Mouse (Mus musculus): ENCODE results near the gene Rassf1. TPM values are rescaled to one million over a fixed set of nuclear protein-coding genes. Genes with fewer than 3 reads are reported as not detected.
"Not testable (repeated sequence)": the region's sequence is repeated elsewhere in the genome, so short reads cannot be mapped to it uniquely, and the experiment has no call there.

The Rassf1 gene
- polyA plus RNA-seq, 1 experiment from 2014 or later, result 59.8 TPM

GRCm38 (mm10) chr9:107563029-107563581 lies 11.8 kb downstream of the Rassf1 start, which contains the start of gene Tusc2:
Tusc2 (plus strand) TSS chr9:107563255.
- Histone ChIP-seq H3K36me3 (peaks cover 68% of the 10 kb centered on the region), H3K27ac (peak within 1 kb of the TSS; percentile 56; the same call in 1 of the 2 replicates), H3K9me3 (no peaks in the 10 kb centered on the region), H3K9ac (replicated peaks) (peak within 1 kb of the TSS; percentile 80), H3K4me2 (peak within 1 kb of the TSS; percentile 84), H3K27me3 (no peaks in the 10 kb centered on the region), H3K4me3 (replicated peaks) (peak within 1 kb of the TSS; percentile 91), H3K4me1 (replicated peaks) (peaks cover 35% of the 10 kb centered on the region)
- WGBS, result under 1% methylated on average over 46 of the region's 46 CpGs
- peak; percentile 94 for ATAC-seq (ENCODE audit: insufficient number of reproducible peaks, insufficient read depth, low FRiP score, low TSS enrichment, low read depth)

GRCm38 (mm10) chr9:107565556-107565955 lies 14.2 kb downstream of the Rassf1 start:
- WGBS, result 49% methylated on average over 5 of the region's 5 CpGs
- Histone ChIP-seq H3K4me2 (0 out of 2 replicates have a peak overlapping the region, but pooled peaks have one; percentile 17), H3K27ac (peak overlapping the region; percentile 12), H3K36me3 (peaks cover 47% of the 10 kb centered on the region), H3K4me1 (replicated peaks) (peaks cover 44% of the 10 kb centered on the region)
- H3K27me3 ChIP-seq; H3K4me3 ChIP-seq (replicated peaks); H3K9me3 ChIP-seq; H3K9ac ChIP-seq (replicated peaks); ATAC-seq (ENCODE audit: insufficient number of reproducible peaks, insufficient read depth, low FRiP score, low TSS enrichment, low read depth): not testable (repeated sequence)

DNA sequence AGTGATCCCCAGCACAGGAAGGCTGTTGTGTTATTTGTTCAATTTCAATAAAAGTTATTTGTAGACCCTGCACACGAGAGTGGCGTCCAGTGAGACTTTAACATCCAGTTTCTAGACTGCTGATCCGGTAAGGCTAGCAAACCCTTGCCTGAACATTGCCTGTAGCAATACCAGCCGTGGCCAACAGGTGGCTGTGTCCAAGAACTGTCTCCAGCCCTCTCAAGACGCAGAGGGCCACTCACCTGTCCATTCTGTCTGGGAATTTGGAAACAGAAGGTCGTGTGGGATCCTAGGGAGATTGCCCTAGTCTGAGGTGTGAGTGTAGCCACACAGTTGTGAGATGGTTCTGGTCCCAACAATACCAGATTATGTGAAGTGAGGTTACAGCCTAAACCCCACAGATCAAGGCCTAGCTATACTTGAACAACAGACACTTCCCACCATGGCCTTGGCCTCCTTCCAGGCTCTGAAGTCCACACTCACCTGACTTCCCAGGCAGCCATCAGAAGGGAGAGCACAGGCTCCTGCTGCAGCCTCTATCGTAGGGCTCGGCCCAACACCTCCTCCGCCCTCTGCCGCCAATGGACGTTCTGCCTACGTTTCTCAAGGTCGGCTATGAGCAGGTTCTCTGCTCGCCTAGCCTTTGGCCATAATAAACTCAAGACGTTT lies 14.8 kb downstream of the Rassf1 start:
- WGBS, result 64% methylated on average over 15 of the region's 15 CpGs
- peaks cover 50% of the 10 kb centered on the region for H3K4me1 ChIP-seq (replicated peaks)
- peak overlapping the region; percentile 67; the same call in 1 of the 2 replicates for H3K27ac ChIP-seq
- H3K27me3 ChIP-seq, result no peaks in the 10 kb centered on the region
- H3K9me3 ChIP-seq, result no peaks in the 10 kb centered on the region
- no peak overlapping the region for H3K4me3 ChIP-seq (replicated peaks)
- peak overlapping the region; percentile 8; the same call in 1 of the 2 replicates for H3K4me2 ChIP-seq
- no peak for ATAC-seq (ENCODE audit: insufficient number of reproducible peaks, insufficient read depth, low FRiP score, low TSS enrichment, low read depth)
- H3K36me3 ChIP-seq, result peaks cover 47% of the 10 kb centered on the region
- H3K9ac ChIP-seq (replicated peaks), result no peak overlapping the region

DNA sequence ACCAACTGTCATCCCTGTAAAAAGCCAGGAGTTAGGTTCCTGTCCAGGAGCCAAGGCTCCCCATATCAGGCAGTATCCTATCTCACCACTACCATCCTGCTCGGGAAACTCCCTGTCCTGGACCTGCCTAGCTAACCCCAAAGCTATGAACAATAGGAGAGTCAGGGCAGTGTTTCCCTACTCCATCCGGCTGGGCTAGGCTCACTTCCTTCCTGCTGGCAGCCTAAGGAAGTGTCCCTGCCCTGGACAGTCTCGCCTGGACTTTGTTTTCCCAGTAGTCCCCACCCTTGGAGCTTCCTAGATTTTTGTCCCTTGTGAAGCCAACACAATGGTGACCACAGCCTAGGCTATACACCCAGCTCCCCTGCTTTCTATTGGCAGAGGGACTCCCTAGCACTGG lies 15.5 kb downstream of the Rassf1 start:
- H3K4me2 ChIP-seq, result peak overlapping the region; percentile 96; the same call in 1 of the 2 replicates
- ATAC-seq (ENCODE audit: insufficient number of reproducible peaks, insufficient read depth, low FRiP score, low TSS enrichment, low read depth), result no peak
- H3K27me3 ChIP-seq, result no peaks in the 10 kb centered on the region
- peaks cover 47% of the 10 kb centered on the region for H3K36me3 ChIP-seq
- H3K27ac ChIP-seq, result peak overlapping the region; percentile 90
- no peak overlapping the region for H3K9ac ChIP-seq (replicated peaks)
- WGBS, result 82% methylated on average over 3 of the region's 3 CpGs
- H3K9me3 ChIP-seq, result no peaks in the 10 kb centered on the region
- H3K4me3 ChIP-seq (replicated peaks), result peak overlapping the region; percentile 81; the same call in 1 of the 2 replicates
- H3K4me1 ChIP-seq (replicated peaks), result peaks cover 55% of the 10 kb centered on the region

DNA sequence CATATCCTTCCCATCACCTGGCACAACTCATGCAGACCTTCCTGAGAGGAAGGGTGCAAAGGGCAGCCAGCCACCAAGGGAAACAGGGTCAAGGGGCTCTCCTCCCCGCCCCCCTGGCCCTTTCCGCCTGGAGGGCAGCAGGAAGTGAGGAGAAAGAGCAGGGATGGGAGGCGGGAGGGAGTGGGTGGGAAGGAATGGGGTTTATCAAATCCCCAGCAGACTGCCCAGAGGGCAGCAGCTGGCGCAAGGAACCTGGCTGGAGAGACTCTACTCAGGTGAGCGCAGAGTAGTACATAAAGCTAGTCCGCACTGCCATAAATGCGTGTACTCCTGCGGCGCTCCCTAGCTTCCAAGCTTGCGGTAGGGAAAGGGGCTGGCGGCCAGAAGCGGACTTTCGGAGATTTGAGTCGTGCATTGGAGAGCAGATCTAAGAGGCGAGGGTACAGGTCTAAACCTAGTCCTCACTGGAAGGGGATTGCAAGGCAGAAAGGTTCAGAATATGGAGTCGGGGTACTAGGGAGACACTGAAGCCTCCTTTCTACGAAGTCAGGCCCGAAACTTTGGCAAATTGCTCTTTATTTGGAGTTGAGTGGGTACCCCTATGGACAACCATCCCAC lies 16.5 kb downstream of the Rassf1 start, which contains the start of gene Hyal2:
Gene Hyal2 (plus strand): TSS at position 244 of the 618 bp plus-strand sequence.
- ATAC-seq (ENCODE audit: insufficient number of reproducible peaks, insufficient read depth, low FRiP score, low TSS enrichment, low read depth), result no peak

DNA sequence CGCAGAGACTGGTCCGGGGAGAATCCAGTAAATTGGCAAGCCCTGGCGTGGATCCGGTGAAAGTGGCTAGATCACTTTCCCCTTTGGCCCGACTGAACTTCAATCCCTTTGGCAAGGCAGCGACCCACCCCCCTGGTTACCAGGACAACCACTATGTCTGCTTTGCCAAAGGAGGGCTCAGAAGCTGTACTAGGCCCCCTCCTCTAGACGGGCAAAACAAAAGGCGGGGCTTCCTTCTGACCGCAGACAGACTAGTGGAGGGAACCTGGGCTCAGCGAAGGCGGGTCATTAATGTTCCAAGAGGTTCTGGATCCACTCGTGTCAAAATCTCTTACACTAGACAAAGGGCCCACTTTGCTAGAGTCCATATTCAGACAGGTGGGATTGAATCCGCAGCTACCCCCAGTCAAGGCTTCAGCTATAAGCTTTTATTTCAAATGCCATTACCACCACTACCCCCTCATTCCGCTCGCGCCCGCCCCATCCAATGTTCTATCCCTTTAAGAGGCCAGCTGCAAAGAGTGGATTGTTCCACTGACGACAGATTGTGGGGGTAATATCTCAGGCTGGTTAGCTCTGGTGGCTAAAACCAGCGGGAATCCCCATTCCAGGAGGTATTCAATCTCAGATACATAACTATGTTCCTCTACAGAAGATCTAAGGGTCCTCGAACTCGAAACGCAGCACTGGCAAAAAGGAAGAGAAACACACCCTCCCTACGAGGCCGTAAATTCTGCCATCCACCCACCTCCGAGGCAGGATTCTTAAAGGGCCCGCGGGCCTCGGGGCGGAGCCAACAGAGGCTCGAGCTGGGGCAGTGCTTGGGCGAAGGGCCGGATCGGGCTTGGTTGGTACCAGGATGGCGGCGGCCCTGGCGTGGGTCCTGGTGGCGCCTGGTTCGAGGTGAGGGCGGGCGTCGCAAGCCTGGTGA lies 17.2 kb downstream of the Rassf1 start:
- H3K9me3 ChIP-seq, result no peaks in the 10 kb centered on the region
- peak overlapping the region; percentile 88 for H3K9ac ChIP-seq (replicated peaks)
- H3K27ac ChIP-seq, result peak overlapping the region; percentile 90
- H3K36me3 ChIP-seq, result peaks cover 57% of the 10 kb centered on the region
- peak; percentile 77 for ATAC-seq (ENCODE audit: insufficient number of reproducible peaks, insufficient read depth, low FRiP score, low TSS enrichment, low read depth)
- peak overlapping the region; percentile 96 for H3K4me2 ChIP-seq
- peak overlapping the region; percentile 81 for H3K4me3 ChIP-seq (replicated peaks)
- H3K4me1 ChIP-seq (replicated peaks), result peaks cover 47% of the 10 kb centered on the region
- WGBS, result under 1% methylated on average over 41 of the region's 41 CpGs
- no peaks in the 10 kb centered on the region for H3K27me3 ChIP-seq

More for the DNA sequence above, 16.5 kb downstream of the Rassf1 start, which contains the start of gene Hyal2:
- H3K9ac ChIP-seq (replicated peaks), result peak within 1 kb of the TSS; percentile 88
- H3K9me3 ChIP-seq, result no peaks in the 10 kb centered on the region
- peaks cover 49% of the 10 kb centered on the region for H3K36me3 ChIP-seq
- peaks cover 49% of the 10 kb centered on the region for H3K4me1 ChIP-seq (replicated peaks)
- peak within 1 kb of the TSS; percentile 90 for H3K27ac ChIP-seq
- H3K4me2 ChIP-seq, result peak within 1 kb of the TSS; percentile 96
- no peaks in the 10 kb centered on the region for H3K27me3 ChIP-seq
- peak within 1 kb of the TSS; percentile 81 for H3K4me3 ChIP-seq (replicated peaks)
- 7% methylated on average over 18 of the region's 18 CpGs for WGBS

DNA sequence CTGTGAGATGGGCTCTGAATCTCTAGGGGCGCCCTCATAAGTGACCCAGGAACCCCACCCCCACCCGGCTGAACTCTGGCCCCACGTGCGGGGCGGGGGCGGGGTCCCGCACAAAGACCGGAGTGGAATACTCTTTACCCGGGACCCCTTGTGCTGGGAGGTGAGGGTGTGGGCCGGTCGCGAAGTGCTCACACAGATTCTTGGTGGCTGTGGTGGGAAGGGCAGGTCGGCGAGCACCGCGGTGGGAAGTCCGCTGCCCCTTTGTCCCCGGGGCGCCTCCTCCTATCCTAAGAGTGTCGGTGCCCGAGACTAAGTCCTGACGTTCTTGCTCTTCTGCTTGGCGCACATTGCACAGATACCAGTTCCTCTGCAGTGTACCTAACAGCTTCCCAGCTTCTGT lies 17.9 kb downstream of the Rassf1 start:
- Histone ChIP-seq H3K27me3 (no peaks in the 10 kb centered on the region), H3K9me3 (no peaks in the 10 kb centered on the region), H3K36me3 (peaks cover 61% of the 10 kb centered on the region), H3K4me3 (replicated peaks) (peak overlapping the region; percentile 81), H3K4me2 (peak overlapping the region; percentile 96), H3K4me1 (replicated peaks) (peaks cover 40% of the 10 kb centered on the region), H3K9ac (replicated peaks) (peak overlapping the region; percentile 88), H3K27ac (peak overlapping the region; percentile 90)
- ATAC-seq (ENCODE audit: insufficient number of reproducible peaks, insufficient read depth, low FRiP score, low TSS enrichment, low read depth), result peak; percentile 33
- 0% methylated on average over 23 of the region's 23 CpGs for WGBS

- Histone ChIP-seq H3K4me1 (replicated peaks) (peaks cover 40% of the 10 kb centered on the region), H3K27me3 (no peaks in the 10 kb centered on the region), H3K36me3 (peaks cover 61% of the 10 kb centered on the region), H3K9me3 (no peaks in the 10 kb centered on the region), H3K9ac (replicated peaks) (peak overlapping the region; percentile 88), H3K4me2 (peak overlapping the region; percentile 96), H3K27ac (peak overlapping the region; percentile 90), H3K4me3 (replicated peaks) (peak overlapping the region; percentile 81)
- 48% methylated on average over 13 of the region's 13 CpGs for WGBS
- no peak for ATAC-seq (ENCODE audit: insufficient number of reproducible peaks, insufficient read depth, low FRiP score, low TSS enrichment, low read depth)
These were observed 18.7 kb downstream of the Rassf1 start for GRCm38 (mm10) chr9:107570016-107570415.

DNA sequence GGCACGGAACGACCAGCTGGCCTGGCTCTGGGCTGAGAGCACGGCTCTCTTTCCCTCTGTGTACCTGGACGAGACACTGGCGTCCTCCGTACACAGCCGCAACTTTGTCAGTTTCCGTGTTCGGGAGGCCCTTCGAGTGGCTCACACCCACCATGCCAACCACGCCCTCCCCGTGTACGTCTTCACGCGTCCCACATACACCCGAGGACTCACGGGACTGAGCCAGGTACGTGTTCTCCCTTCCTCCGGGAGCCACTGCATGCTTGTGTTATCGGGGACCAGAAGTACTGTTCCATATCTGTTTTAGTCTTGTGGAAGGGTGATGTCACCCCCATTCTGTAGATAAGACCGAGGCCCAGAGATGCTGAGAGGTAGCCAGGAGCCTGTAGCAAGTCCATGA lies 19.5 kb downstream of the Rassf1 start:
- Histone ChIP-seq H3K36me3 (peaks cover 55% of the 10 kb centered on the region), H3K9me3 (no peaks in the 10 kb centered on the region), H3K4me2 (peak overlapping the region; percentile 96), H3K9ac (replicated peaks) (peak overlapping the region; percentile 88), H3K27ac (0 out of 2 replicates have a peak overlapping the region, but pooled peaks have one; percentile 4), H3K4me3 (replicated peaks) (peak overlapping the region; percentile 81), H3K27me3 (no peaks in the 10 kb centered on the region), H3K4me1 (replicated peaks) (peaks cover 43% of the 10 kb centered on the region)
- ATAC-seq (ENCODE audit: insufficient number of reproducible peaks, insufficient read depth, low FRiP score, low TSS enrichment, low read depth), result no peak
- WGBS, result 93% methylated on average over 21 of the region's 21 CpGs

DNA sequence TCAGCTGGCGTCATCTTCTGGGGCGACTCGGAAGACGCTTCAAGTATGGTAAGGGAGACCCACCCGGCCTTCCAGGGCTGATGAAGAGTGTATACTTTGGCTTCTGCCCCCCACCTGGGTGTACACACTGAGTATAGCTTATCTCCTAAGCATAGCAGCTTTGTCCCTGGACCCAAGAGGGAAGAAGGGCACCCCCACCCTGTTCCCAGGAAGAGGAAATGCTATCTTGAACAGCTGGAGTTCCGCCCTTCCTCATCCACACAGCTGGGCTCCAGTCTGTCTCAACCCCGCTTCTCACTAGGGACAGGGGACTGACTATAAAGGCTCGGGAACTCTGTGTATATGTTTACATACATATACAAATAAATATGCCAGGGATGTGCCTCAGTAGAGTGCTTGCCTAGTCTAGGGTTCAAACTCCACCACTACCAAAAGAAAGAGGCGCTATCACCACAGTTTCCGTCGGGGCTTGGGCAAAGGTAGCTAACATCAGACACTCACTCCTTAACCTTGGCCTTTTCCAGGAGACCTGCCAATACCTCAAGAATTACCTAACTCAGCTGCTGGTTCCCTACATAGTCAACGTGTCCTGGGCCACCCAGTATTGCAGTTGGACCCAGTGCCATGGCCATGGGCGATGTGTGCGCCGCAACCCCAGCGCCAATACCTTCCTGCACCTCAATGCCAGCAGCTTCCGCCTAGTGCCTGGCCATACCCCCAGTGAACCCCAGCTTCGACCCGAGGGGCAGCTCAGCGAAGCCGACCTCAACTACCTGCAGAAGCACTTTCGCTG lies 20.4 kb downstream of the Rassf1 start:
- Histone ChIP-seq H3K9ac (replicated peaks) (no peak overlapping the region), H3K27me3 (no peaks in the 10 kb centered on the region), H3K9me3 (no peaks in the 10 kb centered on the region), H3K4me3 (replicated peaks) (0 out of 2 replicates have a peak overlapping the region, but pooled peaks have one; percentile 81), H3K36me3 (peaks cover 47% of the 10 kb centered on the region), H3K4me1 (replicated peaks) (peaks cover 46% of the 10 kb centered on the region), H3K27ac (no peak overlapping the region), H3K4me2 (peak overlapping the region; percentile 96)
- no peak for ATAC-seq (ENCODE audit: insufficient number of reproducible peaks, insufficient read depth, low FRiP score, low TSS enrichment, low read depth)
- 96% methylated on average over 22 of the region's 22 CpGs for WGBS
